Mouse (Mus musculus): ENCODE measurements around the gene Ldb1.

DNA sequence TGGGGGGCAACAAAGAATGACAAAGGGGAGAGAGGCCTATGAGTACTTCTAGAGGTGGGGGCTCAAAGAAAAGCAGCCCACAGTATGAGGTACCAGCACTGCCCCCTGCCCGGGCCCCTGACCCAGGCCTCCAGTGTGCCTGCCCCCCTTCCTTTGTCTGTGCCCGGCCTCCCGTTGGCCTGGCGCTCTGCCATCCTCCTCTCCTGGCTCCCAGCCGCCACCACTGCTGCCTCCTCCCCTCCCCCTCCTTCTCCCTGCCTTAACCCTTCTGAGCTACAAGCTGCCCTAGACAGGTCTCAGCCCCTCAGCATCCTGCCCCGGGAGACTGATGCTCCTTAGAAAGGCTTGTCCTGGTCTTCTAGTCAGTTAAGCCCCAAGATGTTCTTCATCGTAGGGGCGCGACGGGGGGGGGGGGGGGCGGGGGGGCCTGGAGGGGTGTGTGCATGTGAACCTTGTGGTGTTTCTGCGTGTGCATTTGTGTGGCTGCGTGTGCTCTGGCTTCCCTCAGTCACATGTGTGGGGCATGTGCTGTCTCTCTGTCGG lies 3.0 kb downstream of the Ldb1 start:
- TF ChIP-seq CTCF (IDR thresholded peaks at IDR 0.05; ENCODE audit: borderline replicate concordance, control insufficient read depth, extremely low read depth, insufficient read depth, low read length, poor library complexity) (no peak), POLR2A (IDR thresholded peaks at IDR 0.05; ENCODE audit: control insufficient read depth, extremely low read depth, insufficient read depth, low read length, poor library complexity) (no peak)

Measured in thymus, adult 2 months (tissue).